Mouse (Mus musculus) brain, adult 2 months (tissue): ENCODE data around the gene Fgfr2.

ENCODE experiments used
- DNase-seq: peaks from one replicate; pipeline ENCODE4 v3.0.0; 2011; ENCODE audit warnings: low read depth, low spot score

Gene Fgfr2

DNA sequence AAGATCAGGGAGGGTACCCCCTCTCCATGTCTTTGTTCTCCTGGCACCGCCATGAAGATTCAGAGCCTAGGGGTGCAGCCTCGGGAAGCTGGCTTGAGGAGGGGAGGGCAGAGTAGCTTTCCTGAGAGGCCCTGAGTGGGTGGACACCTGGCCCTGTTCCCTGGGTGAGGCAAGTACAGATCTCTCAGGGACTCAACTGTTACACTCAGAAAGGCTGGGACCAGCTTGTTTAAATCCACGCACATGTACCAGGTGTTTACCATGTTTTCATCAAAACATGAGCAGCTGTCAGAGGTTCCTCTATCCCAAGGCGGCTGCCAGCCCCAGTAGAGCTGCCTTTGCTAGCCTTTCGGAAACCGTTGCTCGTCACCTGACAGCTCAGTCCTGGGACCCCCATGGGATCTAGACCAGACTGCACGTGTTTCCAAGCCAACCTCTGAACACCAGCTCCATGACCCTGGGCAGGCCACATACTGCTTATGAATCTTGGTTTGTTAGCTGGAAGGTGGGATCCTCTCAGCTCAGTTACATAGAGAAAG, 425.8 kb downstream of the Fgfr2 start:
- DNase-seq: no peak

DNA sequence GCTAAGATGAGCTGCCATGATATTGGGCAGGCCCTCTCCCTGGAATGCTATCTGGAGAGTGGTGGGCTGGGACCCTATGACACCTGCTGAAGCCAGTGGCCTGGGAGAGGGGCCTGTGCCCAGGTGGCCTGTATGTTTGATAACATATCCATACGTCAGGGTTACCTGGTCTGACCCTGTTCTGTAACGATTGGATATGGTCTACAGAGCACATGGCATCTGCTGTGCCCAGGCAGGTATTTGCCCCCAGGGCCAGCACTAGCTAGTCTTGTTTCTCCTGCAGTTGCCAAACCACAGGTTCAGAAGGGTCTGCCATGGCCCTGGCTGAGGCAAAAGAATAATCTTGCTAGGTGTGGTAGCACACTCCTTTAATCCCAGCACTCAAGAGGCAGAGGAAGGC, 429.6 kb downstream of the Fgfr2 start:
- DNase-seq: no peak

DNA sequence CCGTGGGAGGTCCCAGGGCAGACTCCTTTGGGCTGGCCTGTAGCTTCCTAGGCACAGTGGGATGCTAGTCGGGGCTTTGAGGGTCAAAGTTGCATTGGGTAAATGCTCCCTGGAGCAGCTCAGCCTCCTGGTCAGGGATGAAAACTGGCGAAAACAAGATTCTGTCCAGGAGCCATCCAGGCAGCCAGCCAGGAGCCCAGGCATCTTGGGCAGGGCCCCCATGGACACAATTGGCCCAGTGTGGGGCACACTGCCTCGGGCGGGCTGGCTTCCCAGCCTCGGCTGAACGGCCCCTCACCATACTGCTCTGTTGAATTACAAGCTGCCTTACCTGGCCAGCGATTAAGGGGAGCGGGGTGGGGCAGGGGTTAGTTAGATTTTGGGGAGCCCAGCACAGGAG, 430.4 kb downstream of the Fgfr2 start:
- DNase-seq: peak; percentile 54

DNA sequence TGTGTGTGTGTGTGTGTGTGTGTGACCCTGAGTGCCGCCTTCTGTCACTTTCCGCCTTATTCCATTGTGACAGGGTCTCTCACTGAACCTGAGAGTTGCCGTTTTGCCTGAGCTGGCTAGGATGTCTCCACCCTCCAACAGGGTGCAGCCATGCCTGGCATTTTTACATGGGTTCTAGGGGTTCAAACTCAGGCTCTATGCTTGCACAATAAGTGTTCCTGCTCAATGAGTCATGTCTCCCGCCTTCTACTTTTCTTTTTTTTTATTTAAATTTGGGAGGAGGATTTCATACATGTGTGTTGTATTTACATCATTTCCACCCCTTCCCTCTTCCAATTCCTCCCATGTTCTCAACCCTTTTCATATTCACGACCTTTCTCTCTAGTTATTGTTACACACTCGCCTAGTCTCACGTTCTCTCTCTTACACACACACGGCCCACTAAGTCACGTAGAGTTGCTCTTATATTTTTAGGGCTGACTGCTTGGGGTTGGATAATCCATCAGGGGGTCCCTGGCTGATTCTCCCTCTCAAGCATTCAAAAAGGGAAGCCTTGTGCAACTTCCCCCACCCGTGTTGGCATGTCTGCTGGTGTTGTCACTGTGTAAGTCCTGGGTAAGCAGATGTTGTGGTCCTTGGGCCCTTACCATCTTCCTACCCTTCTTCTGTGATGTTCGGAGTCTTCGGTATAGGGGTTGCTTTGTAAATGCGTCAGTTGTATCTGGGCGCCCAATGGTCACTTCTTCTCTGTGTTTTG, 432.3 kb downstream of the Fgfr2 start:
- no peak for DNase-seq

DNA sequence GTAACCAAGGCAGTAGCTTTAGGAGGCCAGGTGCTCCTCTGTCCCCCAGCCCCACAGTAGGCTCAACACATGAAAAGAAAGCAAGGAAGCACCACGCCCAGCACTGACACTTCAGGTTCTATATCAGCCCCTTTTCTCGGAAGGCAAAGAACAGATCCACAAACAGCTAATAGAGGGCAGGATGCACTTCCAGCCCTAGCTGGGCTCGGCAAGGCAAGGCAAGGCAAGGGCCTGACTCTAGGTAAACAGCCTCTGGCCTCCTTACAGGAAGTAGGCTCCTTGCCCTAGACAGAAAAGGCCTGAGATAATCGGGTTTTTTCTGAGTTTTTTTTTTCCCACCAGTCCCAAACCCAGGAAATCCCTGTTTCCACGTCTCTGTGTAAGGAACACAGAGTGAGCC, 433.4 kb downstream of the Fgfr2 start:
- DNase-seq: no peak

DNA sequence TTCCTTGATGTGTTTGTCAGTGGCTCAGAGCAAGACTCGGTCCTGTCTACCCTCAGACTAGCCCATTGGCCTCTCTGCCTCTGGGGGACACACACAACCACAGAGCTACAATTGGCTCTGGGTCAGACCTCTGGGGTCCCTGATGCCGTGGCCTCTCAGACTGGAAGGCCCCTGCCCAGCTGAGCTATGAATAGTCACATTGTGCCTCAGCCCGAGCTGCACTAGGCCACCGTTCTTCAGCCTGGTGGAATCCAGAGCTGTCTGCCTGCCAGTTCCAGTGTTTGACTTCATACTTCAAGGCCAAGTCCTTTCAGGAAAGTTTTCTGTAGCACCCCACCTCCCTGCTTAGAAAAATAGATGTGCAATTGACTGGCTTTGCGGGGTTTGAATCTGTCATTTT, 434.4 kb downstream of the Fgfr2 start:
- DNase-seq: peak; percentile 54

DNA sequence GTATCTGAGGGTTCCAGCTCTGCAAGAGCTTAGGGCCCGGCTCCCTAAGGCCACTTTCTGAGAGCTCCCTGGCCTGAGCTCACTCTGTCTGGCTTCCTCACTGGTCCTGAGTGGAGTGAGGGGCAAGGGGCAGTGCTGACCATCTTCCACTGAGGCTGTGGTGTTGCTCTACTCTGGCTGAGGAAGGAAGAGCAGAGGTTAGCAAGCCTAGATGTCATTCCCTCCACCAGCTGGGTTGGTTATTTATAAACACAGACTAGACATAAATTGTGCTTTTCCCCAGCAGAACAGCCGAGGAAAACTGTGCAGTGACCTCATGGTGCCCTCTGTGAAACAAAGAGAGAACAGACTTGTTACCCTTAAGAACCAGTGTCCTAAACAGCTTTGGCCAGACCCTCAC, 435.3 kb downstream of the Fgfr2 start:
- no peak for DNase-seq

DNA sequence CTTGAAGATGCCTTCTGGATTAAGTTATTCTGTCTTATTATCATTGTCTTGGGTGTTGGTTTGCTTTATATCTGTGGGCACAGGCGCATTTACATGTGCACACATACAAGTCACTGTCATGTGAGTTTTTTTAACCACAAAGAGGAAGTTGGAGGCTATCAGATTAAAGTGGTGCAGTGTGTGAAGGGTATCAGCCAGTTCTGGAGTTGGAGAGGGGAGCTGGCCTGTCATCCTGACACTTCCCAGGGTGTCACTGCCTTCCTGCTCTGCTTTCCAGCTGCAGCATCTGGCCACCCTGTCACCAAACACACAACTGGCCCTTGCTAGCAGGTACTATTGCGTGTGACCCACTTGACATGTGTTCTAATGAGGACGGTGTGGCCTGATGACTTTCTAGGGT, 436.6 kb downstream of the Fgfr2 start:
- DNase-seq: no peak

DNA sequence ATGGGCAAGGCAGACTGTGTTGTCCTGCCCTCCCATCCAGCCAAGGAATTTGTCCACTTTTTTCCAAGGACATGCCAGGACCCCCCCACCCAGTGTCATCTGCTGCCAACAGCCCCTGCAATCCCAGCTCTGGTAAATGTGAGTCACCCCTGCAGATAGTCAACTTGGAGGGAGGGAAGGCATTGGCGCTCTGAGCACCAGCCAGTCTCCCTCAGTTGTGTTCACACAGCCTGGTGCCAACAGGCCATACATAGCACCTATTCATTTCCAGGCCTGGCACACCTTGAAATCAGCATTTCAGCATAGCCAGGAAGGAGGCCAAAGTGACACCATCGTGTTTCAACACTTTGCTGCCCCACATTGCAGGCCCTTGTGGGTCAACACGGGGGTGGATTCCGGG, 439.2 kb downstream of the Fgfr2 start:
- DNase-seq: peak; percentile 29

DNA sequence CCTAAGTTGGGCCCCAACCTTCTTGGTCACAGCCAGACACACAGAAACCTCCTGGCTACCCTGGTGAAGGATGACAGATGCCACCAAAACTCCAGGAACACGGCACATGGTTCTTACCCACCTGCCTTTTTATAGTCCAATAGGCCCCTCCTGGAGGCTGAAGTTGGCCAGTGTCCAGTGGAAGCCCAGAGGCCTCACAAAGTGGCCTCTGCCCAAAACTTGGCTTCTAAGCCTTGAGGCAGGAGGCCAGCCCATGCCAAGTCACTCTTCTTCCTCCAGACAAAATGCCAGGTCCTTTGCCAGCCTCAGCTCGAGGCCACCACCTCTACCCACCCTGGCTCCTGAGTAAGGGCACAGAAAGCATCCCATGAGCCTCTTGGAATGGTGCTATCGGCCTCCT, 440.2 kb downstream of the Fgfr2 start:
- DNase-seq: peak; percentile 34

DNA sequence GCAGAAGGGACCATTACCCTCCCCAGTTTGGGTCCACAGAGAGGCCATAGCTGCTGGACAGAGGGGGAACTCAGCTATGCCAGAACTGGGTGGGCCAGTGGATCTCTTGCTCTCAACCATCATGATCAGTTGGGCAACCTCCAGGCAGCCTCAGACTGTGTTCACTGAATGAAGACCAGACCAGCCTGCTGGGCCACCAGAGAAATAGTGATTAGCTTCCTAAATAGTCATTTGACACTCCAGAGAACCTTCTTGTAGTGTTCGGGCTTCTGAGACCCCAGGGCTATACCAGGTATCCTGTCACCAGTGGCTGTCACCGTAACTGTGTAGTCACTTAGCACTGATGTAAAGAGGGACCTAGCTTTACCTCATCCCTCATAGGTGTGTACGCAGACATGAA, 440.8 kb downstream of the Fgfr2 start:
- no peak for DNase-seq

DNA sequence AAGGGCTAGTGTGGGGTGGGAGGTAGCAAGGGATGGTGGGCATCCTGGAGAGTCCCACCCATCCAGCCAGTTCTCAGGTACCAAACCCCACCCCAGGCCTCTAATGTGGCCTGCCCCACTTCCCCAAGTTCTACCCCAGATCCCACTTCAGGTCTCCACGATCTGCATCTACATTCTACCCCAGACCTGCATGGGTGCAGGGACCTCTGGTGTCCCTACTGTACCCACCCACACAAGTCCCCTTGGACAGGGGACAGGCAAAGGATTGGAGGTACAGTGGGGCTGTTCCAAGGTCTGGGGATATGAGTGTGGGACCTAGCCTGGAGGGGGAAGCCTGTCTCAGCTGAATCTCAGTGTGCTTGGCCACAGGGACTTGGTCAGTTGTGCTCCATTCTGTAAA, 441.3 kb downstream of the Fgfr2 start:
- no peak for DNase-seq

DNA sequence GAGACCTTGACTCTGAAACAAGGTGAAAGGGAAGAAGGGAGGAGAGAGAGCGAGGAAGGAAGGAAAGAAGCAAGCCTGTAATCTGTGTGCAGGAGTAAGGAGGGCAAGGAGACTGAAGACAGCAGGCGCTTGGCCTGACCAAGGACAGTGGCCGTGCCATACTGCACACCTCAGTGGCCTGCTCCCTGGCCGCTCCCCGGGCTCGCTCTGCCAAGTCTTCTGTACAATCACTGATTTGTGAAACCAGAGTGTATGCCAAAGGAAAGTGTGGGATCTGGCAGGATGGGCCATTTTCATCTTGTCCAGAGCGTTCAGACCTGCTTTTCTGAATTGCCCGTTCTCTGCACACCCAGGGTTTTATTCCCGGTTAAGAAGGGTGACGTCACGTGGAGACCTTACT, 441.9 kb downstream of the Fgfr2 start:
- DNase-seq: peak; percentile 97

DNA sequence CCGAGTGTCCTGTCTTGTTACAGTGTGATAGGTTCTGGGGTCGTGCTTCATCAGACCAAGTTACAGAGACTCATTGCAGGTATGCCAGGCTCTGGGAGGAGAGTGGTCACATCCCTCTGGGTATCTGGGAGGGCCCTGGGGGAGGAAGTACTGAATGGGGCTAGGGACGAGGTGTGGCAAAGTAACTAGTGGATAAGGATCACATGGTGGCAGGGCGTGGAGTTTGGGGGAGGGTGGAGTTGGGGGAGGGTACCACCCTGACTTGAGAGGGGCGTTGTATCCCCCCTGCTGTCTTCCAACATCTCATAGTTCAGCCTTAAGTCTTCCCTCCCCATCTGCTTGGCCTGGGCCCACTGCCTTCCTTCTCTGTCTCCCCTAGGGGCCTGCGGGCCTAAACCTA, 443.6 kb downstream of the Fgfr2 start:
- no peak for DNase-seq

DNA sequence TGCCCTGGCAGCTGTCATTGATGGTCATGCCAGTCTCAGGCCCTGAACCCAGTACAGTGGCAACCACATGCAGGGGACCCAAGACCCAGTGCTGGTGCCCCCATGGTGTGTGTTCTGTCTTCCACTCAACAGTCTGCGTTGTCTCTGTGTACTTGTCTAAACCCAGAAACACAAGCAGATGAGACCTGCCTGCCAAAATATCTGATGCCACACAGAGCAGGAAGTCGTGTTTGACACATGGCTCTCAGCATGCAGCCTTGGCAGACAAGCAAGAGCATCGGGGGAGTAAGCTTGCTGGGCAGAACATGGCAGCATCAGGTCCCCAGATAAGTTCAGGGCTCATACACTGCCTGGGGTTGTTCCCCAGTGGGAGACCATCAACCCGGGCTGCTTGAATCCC, 444.0 kb downstream of the Fgfr2 start:
- peak; percentile 98 for DNase-seq

DNA sequence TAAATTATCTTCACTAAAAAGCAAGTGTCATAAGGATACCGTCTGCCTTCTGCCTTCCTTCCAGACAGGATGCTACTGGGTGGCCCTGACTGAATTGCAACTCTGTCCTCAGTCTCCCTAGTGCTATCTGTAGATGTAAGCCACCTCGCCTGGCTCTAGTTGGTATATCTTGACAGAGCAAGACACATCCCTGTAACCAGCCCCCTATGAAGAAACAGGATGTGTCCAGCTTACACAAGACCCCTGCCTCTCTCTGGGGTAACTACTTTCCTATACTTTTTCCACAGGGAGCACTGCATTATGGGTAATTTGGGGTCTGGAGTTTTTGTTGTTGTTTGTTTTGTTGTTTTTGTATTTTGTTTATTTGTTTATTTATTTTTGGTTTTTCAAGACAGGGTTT, 447.2 kb downstream of the Fgfr2 start:
- DNase-seq: no peak

DNA sequence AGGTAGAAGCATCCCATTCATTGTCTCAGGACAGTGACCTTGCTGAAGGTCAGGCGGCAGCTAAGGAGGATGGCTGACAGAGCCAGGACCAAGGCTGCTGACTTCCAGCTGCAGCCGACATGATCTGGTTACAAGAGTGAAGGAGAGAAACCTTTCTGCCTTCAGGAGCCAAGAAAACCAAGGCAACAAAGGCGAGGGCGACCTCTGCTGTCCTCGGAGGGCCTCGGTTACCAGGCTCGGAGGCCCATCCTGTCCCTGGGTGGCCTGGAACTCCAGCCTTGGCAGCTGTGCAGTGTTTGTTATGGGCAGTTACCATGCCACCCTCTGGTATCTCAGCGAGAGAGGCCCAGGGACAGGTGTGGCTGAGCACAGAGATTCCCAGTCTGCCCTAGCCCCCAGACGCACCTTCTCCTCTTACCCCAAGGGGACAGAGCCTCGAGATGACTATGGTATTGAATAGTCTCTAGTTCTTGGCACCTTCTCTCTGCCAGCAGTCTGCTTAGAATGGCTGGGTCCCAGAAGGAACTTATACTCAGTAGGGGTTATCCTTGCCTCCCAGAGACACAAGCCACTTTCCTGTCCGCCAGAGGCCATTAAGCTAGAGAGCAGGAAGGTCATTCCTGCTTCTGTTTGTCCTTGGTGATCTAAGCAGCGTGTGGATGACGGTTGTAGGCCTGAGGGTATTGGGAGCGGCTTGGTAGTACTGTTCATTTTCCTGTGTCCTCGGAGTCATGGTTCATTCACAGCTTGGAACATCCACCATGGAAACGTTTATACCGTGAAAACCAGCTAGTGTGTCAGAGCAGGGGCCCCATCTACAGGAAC, 449.0 kb downstream of the Fgfr2 start:
- no peak for DNase-seq

DNA sequence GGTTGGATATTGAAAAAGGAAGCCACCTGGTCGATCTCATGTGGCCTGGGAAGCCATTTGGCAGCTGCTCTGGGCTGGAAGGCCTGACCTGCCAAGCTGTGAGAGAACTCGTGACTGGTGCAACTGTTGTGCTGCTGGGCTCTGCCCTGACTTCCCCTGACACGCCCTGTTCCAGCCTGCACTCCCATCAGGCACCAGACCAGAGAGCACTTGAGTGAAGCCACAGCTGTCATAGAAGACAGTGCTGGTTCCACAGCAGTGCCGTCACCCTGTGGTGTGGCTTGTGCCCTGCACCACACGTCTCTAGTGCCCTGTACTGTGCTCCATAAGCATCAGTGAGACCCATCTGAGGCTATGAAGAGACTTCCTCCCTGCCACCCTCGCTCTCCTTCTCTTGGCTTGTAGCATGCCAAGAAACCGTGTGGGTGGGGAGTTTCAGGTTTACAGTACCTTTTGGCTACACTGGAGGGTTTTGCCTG, 450.6 kb downstream of the Fgfr2 start:
- peak; percentile 91 for DNase-seq

DNA sequence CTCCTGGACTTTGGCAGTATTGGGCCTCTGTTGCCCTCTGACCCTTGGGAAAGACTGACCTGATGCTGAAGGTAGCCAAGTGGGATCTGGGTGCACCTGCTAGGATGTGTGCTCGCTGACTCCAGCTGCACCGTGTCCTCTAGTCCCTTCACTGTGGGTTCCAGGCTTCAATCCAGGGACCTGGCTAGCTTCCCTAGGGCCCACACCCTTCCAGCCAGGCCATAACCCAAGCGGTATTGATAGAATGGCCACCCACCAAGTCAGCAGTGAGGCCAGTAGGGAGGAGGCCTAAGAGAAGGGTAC, 452.3 kb downstream of the Fgfr2 start:
- DNase-seq: no peak

DNA sequence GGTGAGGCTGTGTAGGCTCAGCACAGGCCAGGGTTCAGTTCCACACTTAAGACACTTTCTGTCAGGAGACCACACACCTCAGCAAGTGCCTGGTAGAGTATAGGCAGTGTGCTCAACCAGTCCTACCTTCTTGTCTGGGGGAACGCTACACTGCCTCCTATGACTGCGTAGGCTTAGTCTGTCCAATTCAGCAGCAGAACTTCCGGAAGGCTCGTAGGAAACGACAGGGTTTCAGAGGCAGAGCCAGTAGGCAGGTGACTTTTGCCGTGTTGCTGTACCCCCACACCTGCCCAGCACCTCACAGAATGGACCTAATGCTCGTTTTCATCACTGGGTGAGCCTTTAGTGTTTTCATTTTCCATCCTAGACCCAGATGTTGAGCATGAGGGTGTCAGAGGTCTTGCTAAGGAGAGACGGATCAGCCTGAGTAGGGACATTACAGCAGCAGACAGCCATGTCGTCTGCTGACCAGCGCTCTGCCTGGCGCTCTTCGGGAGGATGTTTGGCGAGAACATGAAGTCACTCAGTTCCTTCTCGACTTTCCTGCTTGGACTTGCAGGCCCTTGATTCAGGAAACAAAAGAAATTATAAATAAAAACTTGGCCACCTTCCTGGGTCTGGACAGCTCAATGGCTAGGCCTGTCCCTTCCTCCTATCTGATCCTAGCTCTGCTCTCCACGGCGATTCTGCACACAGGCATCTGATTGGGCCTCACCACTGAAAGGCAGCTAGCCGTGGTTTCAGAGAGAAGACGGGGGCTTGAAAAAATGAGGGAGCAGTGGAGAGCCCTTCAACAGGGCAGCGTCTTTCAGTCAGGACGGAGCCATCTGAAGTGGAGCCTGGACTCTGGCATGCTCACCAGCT, 452.9 kb downstream of the Fgfr2 start:
- DNase-seq: no peak

DNA sequence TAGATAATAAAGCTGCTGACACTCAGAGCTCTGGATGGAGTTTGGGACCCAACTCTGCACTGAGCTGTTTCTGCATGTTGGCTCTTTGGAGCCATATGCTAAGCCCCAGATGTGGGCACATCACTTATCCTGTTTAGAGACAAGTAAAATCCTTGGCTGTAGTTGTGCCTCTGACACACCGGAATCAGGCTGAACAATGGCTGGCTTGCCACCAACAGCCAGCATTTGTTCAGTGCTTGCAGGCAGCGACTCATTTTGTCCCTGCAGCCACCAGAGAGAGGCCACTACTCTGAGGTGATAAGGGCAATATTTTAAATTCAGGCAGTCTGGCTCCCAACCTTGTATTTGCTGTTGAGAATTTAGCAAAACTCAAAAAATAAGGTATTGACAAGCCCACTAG, 454.5 kb downstream of the Fgfr2 start:
- DNase-seq: peak; percentile 59

DNA sequence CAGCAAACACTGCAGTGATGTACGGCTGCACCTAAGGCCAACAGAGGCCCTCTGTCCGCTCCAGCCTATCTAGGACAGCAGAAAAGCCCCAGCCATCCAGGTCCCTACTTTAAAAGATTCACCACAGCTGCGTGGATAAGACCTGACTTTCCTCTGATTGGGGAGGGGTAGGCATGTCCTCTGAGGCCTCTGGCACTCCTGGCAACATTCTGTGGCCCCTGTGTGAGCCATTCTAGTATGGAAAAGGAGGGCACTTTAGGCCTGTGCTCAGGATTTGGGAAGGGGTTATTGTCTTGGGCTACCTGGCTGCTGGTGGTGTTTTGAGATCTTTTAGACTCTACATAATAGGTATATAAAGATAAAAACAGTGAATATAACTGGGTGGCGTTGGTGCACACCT, 456.6 kb downstream of the Fgfr2 start:
- no peak for DNase-seq
